Mouse (Mus musculus): ENCODE results near the gene Slc12a1. TPM values are rescaled to one million over a fixed set of nuclear protein-coding genes. Genes with fewer than 3 reads are reported as not detected.

Slc12a1 gene
- polyA plus RNA-seq, 1 experiment from 2014 or later: not detected

GRCm38 (mm10) chr2:125189197-125189596 lies 36.9 kb downstream of the Slc12a1 start:
- Histone ChIP-seq H3K27ac (ENCODE audit: low read length) (no peak overlapping the region), H3K4me1 (ENCODE audit: control insufficient read depth, insufficient read depth, low read length) (no peaks in the 10 kb centered on the region), H3K9me3 (ENCODE audit: control insufficient read depth, low read length) (0 out of 2 replicates have a peak, but pooled peaks cover 3% of the 10 kb centered on the region), H3K4me2 (ENCODE audit: low read depth, low read length) (no peak overlapping the region), H3K4me3 (ENCODE audit: low read length) (no peak overlapping the region), H3K36me3 (ENCODE audit: control insufficient read depth, insufficient read depth, low read length) (no peaks in the 10 kb centered on the region), H3K27me3 (replicated peaks; ENCODE audit: control insufficient read depth, insufficient read depth, low read length) (no peaks in the 10 kb centered on the region), H3K9ac (ENCODE audit: low read depth, low read length) (no peak overlapping the region)
- WGBS: 0% methylated on average over 2 of the region's 2 CpGs
- 0 out of 2 replicates have a peak, but pooled peaks have one; percentile 50 for ATAC-seq

GRCm38 (mm10) chr2:125192905-125193304 lies 40.6 kb downstream of the Slc12a1 start:
- no peaks in the 10 kb centered on the region for H3K27me3 ChIP-seq (replicated peaks; ENCODE audit: control insufficient read depth, insufficient read depth, low read length)
- no peak for ATAC-seq
- H3K9me3 ChIP-seq (ENCODE audit: control insufficient read depth, low read length): 0 out of 2 replicates have a peak, but pooled peaks cover 3% of the 10 kb centered on the region
- H3K27ac ChIP-seq (ENCODE audit: low read length): no peak overlapping the region
- no peak overlapping the region for H3K4me2 ChIP-seq (ENCODE audit: low read depth, low read length)
- no peak overlapping the region for H3K4me3 ChIP-seq (ENCODE audit: low read length)
- H3K4me1 ChIP-seq (ENCODE audit: control insufficient read depth, insufficient read depth, low read length): no peaks in the 10 kb centered on the region
- no peak overlapping the region for H3K9ac ChIP-seq (ENCODE audit: low read depth, low read length)
- no peaks in the 10 kb centered on the region for H3K36me3 ChIP-seq (ENCODE audit: control insufficient read depth, insufficient read depth, low read length)

- ATAC-seq: no peak
- 71% methylated on average over 7 of the region's 7 CpGs for WGBS
These were observed 44.5 kb downstream of the Slc12a1 start for GRCm38 (mm10) chr2:125196771-125197170.

GRCm38 (mm10) chr2:125208894-125209596 lies 56.7 kb downstream of the Slc12a1 start:
- no peak overlapping the region for H3K4me3 ChIP-seq (ENCODE audit: low read length)
- no peaks in the 10 kb centered on the region for H3K9me3 ChIP-seq (ENCODE audit: control insufficient read depth, low read length)
- ATAC-seq: no peak; the same call in 1 of the 2 replicates
- H3K36me3 ChIP-seq (ENCODE audit: control insufficient read depth, insufficient read depth, low read length): no peaks in the 10 kb centered on the region
- no peaks in the 10 kb centered on the region for H3K27me3 ChIP-seq (replicated peaks; ENCODE audit: control insufficient read depth, insufficient read depth, low read length)
- H3K4me1 ChIP-seq (ENCODE audit: control insufficient read depth, insufficient read depth, low read length): no peaks in the 10 kb centered on the region; the same call in 1 of the 2 replicates
- no peak overlapping the region for H3K9ac ChIP-seq (ENCODE audit: low read depth, low read length)
- WGBS: 63% methylated on average over 14 of the region's 14 CpGs
- no peak overlapping the region for H3K27ac ChIP-seq (ENCODE audit: low read length)
- no peak overlapping the region for H3K4me2 ChIP-seq (ENCODE audit: low read depth, low read length)

More at GRCm38 (mm10) chr2:125196771-125197170, 44.5 kb downstream of the Slc12a1 start:
- Histone ChIP-seq H3K27me3 (replicated peaks; ENCODE audit: control insufficient read depth, insufficient read depth, low read length) (no peaks in the 10 kb centered on the region), H3K9ac (ENCODE audit: low read depth, low read length) (no peak overlapping the region), H3K27ac (ENCODE audit: low read length) (no peak overlapping the region), H3K4me3 (ENCODE audit: low read length) (no peak overlapping the region), H3K4me2 (ENCODE audit: low read depth, low read length) (no peak overlapping the region), H3K9me3 (ENCODE audit: control insufficient read depth, low read length) (0 out of 2 replicates have a peak, but pooled peaks cover 2% of the 10 kb centered on the region), H3K36me3 (ENCODE audit: control insufficient read depth, insufficient read depth, low read length) (no peaks in the 10 kb centered on the region), H3K4me1 (ENCODE audit: control insufficient read depth, insufficient read depth, low read length) (no peaks in the 10 kb centered on the region)

GRCm38 (mm10) chr2:125211831-125212510 lies 59.7 kb downstream of the Slc12a1 start:
- no peaks in the 10 kb centered on the region for H3K27me3 ChIP-seq (replicated peaks; ENCODE audit: control insufficient read depth, insufficient read depth, low read length)
- H3K9ac ChIP-seq (ENCODE audit: low read depth, low read length): no peak overlapping the region
- 57% methylated on average over 10 of the region's 10 CpGs for WGBS
- no peaks in the 10 kb centered on the region; the same call in 1 of the 2 replicates for H3K4me1 ChIP-seq (ENCODE audit: control insufficient read depth, insufficient read depth, low read length)
- no peaks in the 10 kb centered on the region for H3K9me3 ChIP-seq (ENCODE audit: control insufficient read depth, low read length)
- H3K27ac ChIP-seq (ENCODE audit: low read length): no peak overlapping the region
- H3K4me2 ChIP-seq (ENCODE audit: low read depth, low read length): no peak overlapping the region
- no peak for ATAC-seq
- no peak overlapping the region for H3K4me3 ChIP-seq (ENCODE audit: low read length)
- H3K36me3 ChIP-seq (ENCODE audit: control insufficient read depth, insufficient read depth, low read length): no peaks in the 10 kb centered on the region

GRCm38 (mm10) chr2:125214592-125214991 lies 62.3 kb downstream of the Slc12a1 start:
- Histone ChIP-seq H3K4me2 (ENCODE audit: low read depth, low read length) (no peak overlapping the region), H3K9me3 (ENCODE audit: control insufficient read depth, low read length) (no peaks in the 10 kb centered on the region), H3K36me3 (ENCODE audit: control insufficient read depth, insufficient read depth, low read length) (no peaks in the 10 kb centered on the region), H3K4me1 (ENCODE audit: control insufficient read depth, insufficient read depth, low read length) (no peaks in the 10 kb centered on the region; the same call in 1 of the 2 replicates), H3K4me3 (ENCODE audit: low read length) (no peak overlapping the region), H3K9ac (ENCODE audit: low read depth, low read length) (no peak overlapping the region), H3K27me3 (replicated peaks; ENCODE audit: control insufficient read depth, insufficient read depth, low read length) (no peaks in the 10 kb centered on the region), H3K27ac (ENCODE audit: low read length) (no peak overlapping the region)
- 0 out of 2 replicates have a peak, but pooled peaks have one; percentile 38 for ATAC-seq
- WGBS: under 1% methylated on average over 3 of the region's 3 CpGs

GRCm38 (mm10) chr2:125217286-125217685 lies 65.0 kb downstream of the Slc12a1 start:
- ATAC-seq: no peak
- Histone ChIP-seq H3K4me1 (ENCODE audit: control insufficient read depth, insufficient read depth, low read length) (no peaks in the 10 kb centered on the region), H3K4me2 (ENCODE audit: low read depth, low read length) (no peak overlapping the region), H3K27ac (ENCODE audit: low read length) (no peak overlapping the region), H3K36me3 (ENCODE audit: control insufficient read depth, insufficient read depth, low read length) (no peaks in the 10 kb centered on the region), H3K9ac (ENCODE audit: low read depth, low read length) (no peak overlapping the region), H3K27me3 (replicated peaks; ENCODE audit: control insufficient read depth, insufficient read depth, low read length) (no peaks in the 10 kb centered on the region), H3K4me3 (ENCODE audit: low read length) (no peak overlapping the region), H3K9me3 (ENCODE audit: control insufficient read depth, low read length) (no peaks in the 10 kb centered on the region)
- 62% methylated on average over 6 of the region's 6 CpGs for WGBS

GRCm38 (mm10) chr2:125218566-125218965 lies 66.3 kb downstream of the Slc12a1 start:
- Histone ChIP-seq H3K4me2 (ENCODE audit: low read depth, low read length) (no peak overlapping the region), H3K4me1 (ENCODE audit: control insufficient read depth, insufficient read depth, low read length) (no peaks in the 10 kb centered on the region), H3K27me3 (replicated peaks; ENCODE audit: control insufficient read depth, insufficient read depth, low read length) (no peaks in the 10 kb centered on the region), H3K9ac (ENCODE audit: low read depth, low read length) (no peak overlapping the region), H3K9me3 (ENCODE audit: control insufficient read depth, low read length) (no peaks in the 10 kb centered on the region), H3K27ac (ENCODE audit: low read length) (no peak overlapping the region), H3K4me3 (ENCODE audit: low read length) (no peak overlapping the region), H3K36me3 (ENCODE audit: control insufficient read depth, insufficient read depth, low read length) (no peaks in the 10 kb centered on the region)
- 86% methylated on average over 1 of the region's 1 CpGs for WGBS
- ATAC-seq: no peak

GRCm38 (mm10) chr2:125219268-125219667 lies 67.0 kb downstream of the Slc12a1 start:
- WGBS: 79% methylated on average over 3 of the region's 3 CpGs
- no peaks in the 10 kb centered on the region for H3K9me3 ChIP-seq (ENCODE audit: control insufficient read depth, low read length)
- H3K27me3 ChIP-seq (replicated peaks; ENCODE audit: control insufficient read depth, insufficient read depth, low read length): no peaks in the 10 kb centered on the region
- H3K9ac ChIP-seq (ENCODE audit: low read depth, low read length): no peak overlapping the region
- no peak overlapping the region for H3K27ac ChIP-seq (ENCODE audit: low read length)
- H3K4me2 ChIP-seq (ENCODE audit: low read depth, low read length): no peak overlapping the region
- ATAC-seq: no peak
- H3K4me3 ChIP-seq (ENCODE audit: low read length): no peak overlapping the region
- no peaks in the 10 kb centered on the region for H3K4me1 ChIP-seq (ENCODE audit: control insufficient read depth, insufficient read depth, low read length)
- H3K36me3 ChIP-seq (ENCODE audit: control insufficient read depth, insufficient read depth, low read length): no peaks in the 10 kb centered on the region
